Mouse (Mus musculus): ENCODE measurements around the gene Dlgap3.

Gene Dlgap3

DNA sequence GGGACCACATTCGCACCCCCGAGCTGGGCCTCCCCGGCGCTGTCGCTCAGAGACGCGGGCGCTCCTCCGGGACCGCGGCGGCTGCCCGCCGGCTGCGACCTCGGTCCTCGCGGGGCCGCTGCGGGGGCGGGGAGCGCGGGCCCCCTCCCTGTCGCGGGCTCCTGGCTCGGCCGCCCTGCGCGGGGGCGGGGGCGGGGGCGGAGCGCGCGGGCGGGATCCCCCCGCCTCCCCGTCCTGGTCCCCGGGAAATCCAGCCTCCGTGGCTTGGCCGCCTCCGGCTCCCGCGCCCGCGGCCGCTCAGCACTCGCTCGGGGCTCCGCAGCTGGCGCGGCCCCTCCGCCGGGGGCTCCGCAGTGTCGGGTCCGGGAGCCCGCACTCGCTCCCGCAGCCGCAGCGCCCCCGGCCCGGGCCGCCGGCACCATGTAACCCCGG, at the start of gene Dlgap3:
Gene Dlgap3, plus strand, starts transcription at position 291 of the 432 bp plus-strand sequence.
- no peak for DNase-seq

- DNase-seq: no peak
Observed at GRCm38 (mm10) chr4:127123391-127123790, 45.6 kb upstream of the Dlgap3 start, which contains the start of gene Tmem35b. TSS of gene Tmem35b (plus strand) at chr4:127123691.

DNA sequence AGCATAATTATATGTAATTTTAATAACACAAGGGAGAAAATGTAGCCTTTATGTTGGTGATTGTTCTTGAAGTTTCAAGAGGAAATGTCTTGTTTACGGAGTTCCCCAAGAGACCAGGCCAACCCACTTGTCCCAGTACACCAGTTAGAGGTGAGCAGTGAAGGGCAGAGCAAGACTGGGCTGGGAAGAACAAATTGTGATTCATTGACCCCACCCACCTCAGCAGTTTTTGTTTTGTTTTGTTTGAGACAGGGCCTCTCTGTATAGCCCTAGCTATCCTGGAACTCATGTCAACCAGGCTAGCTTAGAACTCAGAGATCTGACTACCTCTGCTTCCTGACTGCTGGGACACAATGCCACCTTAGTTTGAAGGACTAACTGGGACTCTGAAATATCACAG, 44.7 kb upstream of the Dlgap3 start:
- DNase-seq: no peak

DNA sequence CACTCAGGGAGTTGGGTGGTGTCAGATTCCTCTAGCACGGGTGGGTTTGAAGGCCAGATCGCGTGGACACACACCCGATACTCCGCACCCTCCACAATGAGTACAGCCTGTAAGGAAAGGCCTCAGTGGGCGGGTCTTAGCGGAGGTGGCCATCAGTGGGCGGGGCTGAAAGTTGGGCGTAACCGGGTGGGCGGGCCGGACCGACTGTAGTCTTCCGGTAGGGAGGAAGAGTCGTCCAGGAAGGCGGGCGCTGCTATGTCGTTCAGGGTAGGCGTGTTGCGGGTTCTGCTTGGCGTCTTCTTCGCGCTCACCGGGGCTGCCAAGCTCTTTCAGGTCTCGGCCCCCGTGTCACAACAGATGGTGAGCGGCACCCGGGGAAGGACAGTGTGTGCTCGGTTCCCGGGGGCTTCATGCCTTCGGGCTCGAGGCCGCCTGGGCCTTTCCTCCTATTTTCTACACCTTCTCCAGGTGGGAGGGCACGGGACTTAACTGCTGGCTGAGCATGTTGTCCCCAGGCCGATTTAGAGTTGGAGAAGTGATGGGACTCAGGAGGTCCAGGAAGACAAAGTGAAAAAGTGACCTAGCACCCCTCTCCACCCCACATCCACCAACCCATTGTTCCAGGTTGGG, 43.1 kb upstream of the Dlgap3 start:
- DNase-seq: peak; percentile 47

- no peak for DNase-seq
Observed at GRCm38 (mm10) chr4:127134687-127135086, 34.3 kb upstream of the Dlgap3 start.

DNA sequence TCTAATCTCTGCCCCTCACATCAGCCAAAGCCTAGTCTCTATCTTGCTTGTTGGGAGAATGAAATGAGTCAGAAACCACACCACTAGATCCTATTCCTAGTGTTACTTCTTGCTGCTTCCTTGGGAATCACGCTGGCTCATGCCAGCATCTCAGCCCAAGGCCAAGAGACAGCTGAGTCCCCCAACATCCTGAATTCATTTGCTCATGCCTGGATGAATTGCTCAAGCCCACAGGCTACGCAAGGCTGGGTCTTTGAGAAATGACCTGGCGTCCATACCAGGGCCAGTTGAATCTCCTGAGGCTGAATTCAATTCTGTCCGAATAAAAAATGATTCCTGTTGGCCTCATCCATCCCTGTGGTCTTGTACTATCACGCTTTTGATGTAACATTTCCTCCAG, 31.4 kb upstream of the Dlgap3 start:
- no peak for DNase-seq

DNA sequence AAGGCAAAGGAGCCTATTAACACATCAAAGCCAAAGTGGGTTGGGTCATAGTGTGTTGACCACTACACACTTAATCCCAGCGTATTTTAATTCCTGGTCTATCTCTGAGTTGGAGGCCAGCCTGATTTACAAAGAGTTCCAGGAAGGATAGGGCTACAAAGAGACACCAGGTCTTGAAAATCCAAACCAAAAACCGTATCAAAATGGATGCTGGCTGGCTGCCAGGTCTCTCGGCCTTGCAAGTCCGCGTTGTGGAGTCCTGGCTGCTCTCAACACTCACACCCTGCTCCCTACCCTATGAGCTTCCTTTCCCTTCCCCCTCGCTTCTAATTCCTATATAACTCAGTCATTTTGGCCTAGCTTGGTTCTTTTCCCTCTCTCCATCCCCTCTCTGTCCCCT, 30.5 kb upstream of the Dlgap3 start:
- DNase-seq: no peak

- DNase-seq: no peak
Observed at GRCm38 (mm10) chr4:127150031-127150430, 19.0 kb upstream of the Dlgap3 start.

DNA sequence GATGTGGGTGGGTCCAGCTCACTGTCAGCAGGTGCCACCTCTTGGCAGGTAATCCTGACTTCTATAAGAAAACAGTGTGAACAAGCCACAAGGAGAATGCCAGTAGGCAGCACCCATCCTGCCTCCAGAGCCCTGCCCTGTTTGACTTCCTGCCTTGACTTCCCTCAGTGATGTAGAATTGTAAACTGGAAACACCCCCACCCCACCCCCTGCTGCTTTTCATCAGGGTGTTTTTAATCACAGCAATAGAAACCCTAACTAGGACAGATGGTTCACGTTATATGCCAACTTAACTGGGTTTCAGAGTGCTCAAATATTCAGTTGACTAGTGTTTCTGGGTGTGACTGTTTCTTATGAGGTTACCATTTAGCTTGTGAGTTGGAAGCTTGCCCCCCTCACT, 15.7 kb upstream of the Dlgap3 start:
- no peak for DNase-seq

DNA sequence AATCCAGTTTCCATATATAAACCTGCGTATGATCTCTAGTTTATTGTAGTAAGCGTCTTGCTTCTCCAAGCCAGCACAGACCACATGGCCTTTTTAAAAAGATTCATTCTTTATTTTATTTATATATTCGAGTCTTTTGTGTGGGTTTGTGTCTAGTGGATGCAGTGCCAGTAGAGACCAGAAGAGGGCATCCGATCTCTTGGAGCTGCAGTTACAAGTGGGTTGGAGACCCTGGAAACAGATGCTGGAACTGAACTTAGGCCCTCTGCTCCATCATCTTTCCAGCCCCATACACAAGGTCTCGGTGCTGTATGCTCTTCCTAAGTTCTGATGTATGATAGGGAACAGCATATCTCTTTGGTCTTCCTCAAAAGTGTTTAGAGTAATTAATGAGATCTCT, 13.2 kb upstream of the Dlgap3 start:
- no peak for DNase-seq

DNA sequence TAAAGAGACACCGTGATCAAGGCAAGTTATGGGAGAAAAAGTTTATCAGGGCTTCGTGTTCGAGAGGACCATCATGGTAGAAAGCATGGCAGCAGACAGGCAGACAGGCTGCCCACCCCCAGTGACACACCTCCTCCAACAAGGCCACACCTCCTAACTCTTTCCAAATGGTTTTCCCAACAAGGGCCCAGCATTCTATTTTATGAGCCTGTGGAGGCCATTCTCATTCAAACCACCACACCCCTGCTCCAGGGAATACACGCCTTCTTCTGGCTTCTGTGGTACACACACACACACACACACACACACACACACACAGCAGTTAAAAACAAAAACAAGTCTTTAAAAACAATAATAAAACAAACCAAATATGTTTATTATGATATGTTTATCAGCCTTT, 11.3 kb upstream of the Dlgap3 start:
- no peak for DNase-seq

DNA sequence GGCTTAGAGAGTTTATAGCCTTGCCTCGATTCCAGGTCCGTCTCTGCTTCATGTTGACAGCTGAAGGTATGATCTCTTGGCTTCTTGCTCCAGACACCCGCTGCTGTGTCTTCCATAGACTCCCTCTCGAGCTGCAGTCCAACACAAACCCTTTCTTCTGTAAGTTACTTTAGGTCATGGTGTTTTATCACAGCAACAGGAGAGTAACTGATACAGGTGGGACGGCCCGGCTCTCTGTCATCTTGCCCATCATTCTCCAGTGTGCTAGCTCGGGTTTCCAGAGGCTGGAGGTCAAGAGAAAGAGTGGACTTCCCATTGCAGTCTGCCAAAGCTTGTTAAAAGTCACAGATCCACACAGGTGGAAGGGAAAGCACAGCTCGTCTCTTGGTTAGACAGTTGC, 5.1 kb upstream of the Dlgap3 start:
- no peak for DNase-seq

DNA sequence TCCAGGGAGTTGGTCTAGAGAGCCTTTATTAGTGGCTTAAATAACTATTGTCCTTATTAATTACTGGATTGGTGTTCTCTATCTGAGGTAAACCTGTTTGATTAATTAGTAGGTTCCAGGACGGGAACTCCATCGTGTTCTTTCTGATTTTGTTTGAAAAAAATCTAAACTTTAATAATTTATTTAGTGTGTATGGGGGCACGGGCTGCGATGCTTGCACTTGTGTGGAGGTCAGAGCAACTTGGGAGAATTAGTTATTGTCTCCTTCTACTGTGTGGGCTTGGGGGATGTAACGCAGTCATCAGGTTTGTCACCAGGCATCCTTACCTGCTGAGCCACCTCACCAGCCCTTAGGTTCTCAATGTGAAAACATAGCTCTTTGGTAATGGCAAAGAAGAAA, 1.9 kb upstream of the Dlgap3 start:
- no peak for DNase-seq

GRCm38 (mm10) chr4:127167731-127168130, 1.3 kb upstream of the Dlgap3 start:
- DNase-seq: no peak

DNA sequence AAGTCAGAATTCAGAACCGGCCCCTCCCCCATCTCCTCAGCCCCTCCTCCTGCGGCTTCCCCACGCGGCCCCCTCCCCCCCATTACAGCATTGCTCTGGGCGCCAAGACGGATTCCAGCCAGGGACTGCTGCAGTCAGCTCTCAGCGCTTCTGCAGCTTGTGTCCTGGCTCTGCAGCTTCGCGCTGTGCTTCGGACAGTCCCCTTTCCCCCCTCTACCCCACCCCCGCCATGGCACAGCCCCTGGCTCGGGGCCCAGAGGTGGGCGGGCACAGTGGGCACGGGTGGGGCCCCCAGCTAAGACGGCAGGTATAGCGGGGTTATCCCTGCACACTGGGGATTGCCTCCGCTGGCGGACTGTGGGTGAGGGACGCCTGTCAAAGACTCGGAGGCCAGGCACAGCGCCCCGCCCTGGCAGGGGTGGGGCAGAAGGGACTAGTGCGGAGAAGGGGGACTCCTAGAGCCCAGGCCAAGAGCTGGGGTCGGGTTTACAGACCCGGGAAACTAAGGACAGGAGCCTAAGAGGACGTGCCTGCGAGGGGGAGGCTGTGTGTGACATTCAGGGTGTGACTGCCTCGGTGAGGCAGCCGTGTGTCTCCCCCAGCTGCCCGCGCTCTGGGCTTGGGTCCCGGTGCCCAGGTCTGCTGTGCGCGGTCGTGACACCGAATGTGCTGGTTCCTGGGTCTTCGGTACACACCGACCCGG, 642 bp upstream of the Dlgap3 start:
- DNase-seq: peak; percentile 69

GRCm38 (mm10) chr4:127169346-127170221, 580 bp downstream of the Dlgap3 start:
- DNase-seq: no peak

DNA sequence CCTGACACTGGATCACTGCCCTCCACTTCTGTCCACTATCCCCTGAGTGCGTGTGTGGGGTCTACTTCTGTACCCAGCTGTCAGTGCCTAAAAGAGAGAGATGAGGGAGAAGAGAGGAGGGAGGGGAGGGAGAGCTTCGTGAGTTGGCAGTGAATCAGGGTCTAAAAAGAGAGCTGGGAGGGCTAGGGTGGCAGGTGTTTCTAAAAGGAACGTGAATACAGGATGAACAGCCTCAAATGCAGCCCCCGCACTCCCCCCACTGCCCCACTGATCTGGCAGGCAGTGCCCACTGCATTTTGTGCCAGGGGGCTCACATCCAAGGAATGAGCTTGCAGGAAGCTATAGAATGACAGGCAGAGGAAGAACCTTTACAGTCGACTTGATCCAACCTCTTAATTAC, 1.9 kb downstream of the Dlgap3 start:
- DNase-seq: peak; percentile 82

GRCm38 (mm10) chr4:127171341-127171905, 2.4 kb downstream of the Dlgap3 start:
- DNase-seq: no peak

DNA sequence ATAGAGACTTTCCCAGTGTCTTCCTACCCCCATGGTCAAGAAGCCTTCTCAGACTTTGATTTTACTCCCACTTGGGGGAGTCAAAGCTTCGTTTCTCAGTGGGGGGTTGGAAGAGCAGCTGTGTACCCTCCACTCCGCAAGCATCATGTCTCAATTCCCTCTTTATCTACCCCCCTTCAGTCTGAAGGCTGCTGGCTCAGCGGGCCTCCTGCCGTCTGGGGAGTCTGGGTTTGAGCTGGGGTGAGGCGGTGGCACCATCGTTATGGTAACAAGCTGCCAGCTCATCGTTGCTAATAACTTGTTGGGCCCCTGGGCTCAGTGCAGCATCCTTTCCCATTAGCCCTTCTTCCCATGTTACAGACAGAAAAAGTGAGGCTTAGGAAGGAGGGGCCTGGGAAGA, 3.1 kb downstream of the Dlgap3 start:
- DNase-seq: no peak

- DNase-seq: no peak
Observed at GRCm38 (mm10) chr4:127172614-127173013, 3.6 kb downstream of the Dlgap3 start.

- DNase-seq: no peak
Observed at GRCm38 (mm10) chr4:127173461-127173860, 4.5 kb downstream of the Dlgap3 start.

DNA sequence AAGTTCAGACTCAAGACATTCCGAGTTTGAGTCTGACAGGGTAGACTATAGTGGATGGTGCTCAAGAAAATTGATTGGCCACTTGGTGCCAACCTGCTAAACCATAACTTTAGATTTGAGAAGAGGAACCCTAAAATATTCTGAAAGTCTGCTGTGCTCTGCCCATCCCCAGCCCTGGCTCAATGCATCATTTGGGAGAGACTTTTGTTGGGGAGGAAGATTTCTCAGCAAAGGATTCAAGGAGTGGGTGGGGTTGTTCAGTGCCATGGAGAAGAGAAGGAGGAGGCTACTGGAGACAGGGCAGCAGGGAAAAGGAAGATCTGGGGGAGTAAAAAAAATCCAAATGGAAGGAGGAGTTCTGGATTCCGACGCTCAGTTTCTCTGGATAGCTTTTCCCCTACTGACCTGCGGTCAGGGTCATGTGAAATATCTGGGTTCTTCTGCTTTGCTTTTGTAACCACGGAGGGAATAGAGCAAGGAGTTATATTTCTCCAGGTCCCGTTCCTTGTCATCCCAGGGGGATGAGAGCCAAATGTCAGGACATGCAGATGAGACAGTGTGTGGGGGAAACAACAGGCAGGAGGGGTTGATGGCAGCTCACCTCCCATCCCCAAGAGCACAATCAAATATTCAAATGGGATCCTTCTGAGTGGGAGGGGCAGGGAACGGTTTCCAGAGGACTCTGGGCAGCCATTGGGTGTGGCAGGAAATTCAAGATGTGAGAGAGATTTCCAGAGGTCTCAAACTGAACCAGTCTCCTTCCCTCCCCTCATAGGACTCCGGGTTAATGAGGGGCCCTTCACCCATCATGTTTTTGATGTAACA, 5.3 kb downstream of the Dlgap3 start:
- DNase-seq: peak; percentile 77

Data from right cerebral cortex, adult 18-20 months (tissue).